Mouse (Mus musculus): ENCODE measurements around the gene Vps29. TPM values are rescaled to one million over a fixed set of nuclear protein-coding genes. Genes with fewer than 3 reads are reported as not detected.
A peak's percentile ranks its signal among the peaks of the same experiment; 100 is the strongest.

The Vps29 gene
- polyA plus RNA-seq, 1 experiment, result 36.6 TPM

- TF ChIP-seq POLR2A (IDR thresholded peaks at IDR 0.05; ENCODE audit: low read depth, low read length) (peak; percentile 50; the same call in 1 of the 2 replicates), CTCF (IDR thresholded peaks at IDR 0.05; ENCODE audit: extremely low read depth, insufficient read length, insufficient replicate concordance, low read depth, low read length) (no peak)
- peak within 1 kb of the TSS; percentile 71 for H3K4me3 ChIP-seq (ENCODE audit: low read depth, low read length)
- no peaks in the 10 kb centered on the region for H3K27me3 ChIP-seq (ENCODE audit: control insufficient read depth, insufficient read depth, low read length)
- peak within 1 kb of the TSS; percentile 62 for H3K27ac ChIP-seq (ENCODE audit: insufficient read depth, low read depth, low read length)
- H3K4me1 ChIP-seq (ENCODE audit: control insufficient read depth, insufficient read depth, insufficient read length, low read length), result peaks cover 2% of the 10 kb centered on the region; the same call in 1 of the 2 replicates
- H3K36me3 ChIP-seq (ENCODE audit: control insufficient read depth, insufficient read depth, low read length), result peaks cover 3% of the 10 kb centered on the region; the same call in 1 of the 2 replicates
- under 1% methylated on average over 53 of the region's 53 CpGs for WGBS
Measured at GRCm38 (mm10) chr5:122372192-122372769, 18.1 kb downstream of the Vps29 start, which contains the start of gene Fam216a. Gene Fam216a (minus strand): TSS chr5:122372364.

GRCm38 (mm10) chr5:122372878-122373277, 18.7 kb downstream of the Vps29 start:
- Histone ChIP-seq H3K4me1 (ENCODE audit: control insufficient read depth, insufficient read depth, insufficient read length, low read length) (peaks cover 2% of the 10 kb centered on the region; the same call in 1 of the 2 replicates), H3K27me3 (ENCODE audit: control insufficient read depth, insufficient read depth, low read length) (no peaks in the 10 kb centered on the region), H3K36me3 (ENCODE audit: control insufficient read depth, insufficient read depth, low read length) (peaks cover 3% of the 10 kb centered on the region; the same call in 1 of the 2 replicates), H3K27ac (ENCODE audit: insufficient read depth, low read depth, low read length) (peak overlapping the region; percentile 62), H3K4me3 (ENCODE audit: low read depth, low read length) (peak overlapping the region; percentile 71)
- 6% methylated on average over 5 of the region's 5 CpGs for WGBS
- TF ChIP-seq CTCF (IDR thresholded peaks at IDR 0.05; ENCODE audit: extremely low read depth, insufficient read length, insufficient replicate concordance, low read depth, low read length), result no peak
- no peak for TF ChIP-seq POLR2A (IDR thresholded peaks at IDR 0.05; ENCODE audit: low read depth, low read length)

GRCm38 (mm10) chr5:122377101-122377833, 23.1 kb downstream of the Vps29 start:
- H3K36me3 ChIP-seq (ENCODE audit: control insufficient read depth, insufficient read depth, low read length), result peaks cover 23% of the 10 kb centered on the region
- no peak overlapping the region for H3K27ac ChIP-seq (ENCODE audit: insufficient read depth, low read depth, low read length)
- no peaks in the 10 kb centered on the region for H3K4me1 ChIP-seq (ENCODE audit: control insufficient read depth, insufficient read depth, insufficient read length, low read length)
- H3K27me3 ChIP-seq (ENCODE audit: control insufficient read depth, insufficient read depth, low read length), result no peaks in the 10 kb centered on the region
- H3K4me3 ChIP-seq (ENCODE audit: low read depth, low read length), result no peak overlapping the region
- 85% methylated on average over 4 of the region's 4 CpGs for WGBS
- TF ChIP-seq POLR2A (IDR thresholded peaks at IDR 0.05; ENCODE audit: low read depth, low read length) (no peak), CTCF (IDR thresholded peaks at IDR 0.05; ENCODE audit: extremely low read depth, insufficient read length, insufficient replicate concordance, low read depth, low read length) (no peak)

GRCm38 (mm10) chr5:122378171-122378570, 24.0 kb downstream of the Vps29 start:
- peaks cover 28% of the 10 kb centered on the region for H3K36me3 ChIP-seq (ENCODE audit: control insufficient read depth, insufficient read depth, low read length)
- no peaks in the 10 kb centered on the region for H3K4me1 ChIP-seq (ENCODE audit: control insufficient read depth, insufficient read depth, insufficient read length, low read length)
- H3K27me3 ChIP-seq (ENCODE audit: control insufficient read depth, insufficient read depth, low read length), result no peaks in the 10 kb centered on the region
- H3K27ac ChIP-seq (ENCODE audit: insufficient read depth, low read depth, low read length), result no peak overlapping the region
- TF ChIP-seq POLR2A (IDR thresholded peaks at IDR 0.05; ENCODE audit: low read depth, low read length) (no peak), CTCF (IDR thresholded peaks at IDR 0.05; ENCODE audit: extremely low read depth, insufficient read length, insufficient replicate concordance, low read depth, low read length) (no peak)
- WGBS, result 94% methylated on average over 12 of the region's 12 CpGs
- no peak overlapping the region for H3K4me3 ChIP-seq (ENCODE audit: low read depth, low read length)

- peak; percentile 81; the same call in 1 of the 2 replicates for TF ChIP-seq CTCF (IDR thresholded peaks at IDR 0.05; ENCODE audit: extremely low read depth, insufficient read length, insufficient replicate concordance, low read depth, low read length)
- no peak for TF ChIP-seq POLR2A (IDR thresholded peaks at IDR 0.05; ENCODE audit: low read depth, low read length)
- Histone ChIP-seq H3K27ac (ENCODE audit: insufficient read depth, low read depth, low read length) (no peak overlapping the region), H3K36me3 (ENCODE audit: control insufficient read depth, insufficient read depth, low read length) (peaks cover 28% of the 10 kb centered on the region), H3K27me3 (ENCODE audit: control insufficient read depth, insufficient read depth, low read length) (no peaks in the 10 kb centered on the region), H3K4me1 (ENCODE audit: control insufficient read depth, insufficient read depth, insufficient read length, low read length) (no peaks in the 10 kb centered on the region), H3K4me3 (ENCODE audit: low read depth, low read length) (no peak overlapping the region)
- 45% methylated on average over 11 of the region's 11 CpGs for WGBS
Measured at GRCm38 (mm10) chr5:122379374-122380155, 25.4 kb downstream of the Vps29 start.

- peaks cover 8% of the 10 kb centered on the region for H3K4me1 ChIP-seq (ENCODE audit: control insufficient read depth, insufficient read depth, insufficient read length, low read length)
- peaks cover 2% of the 10 kb centered on the region; the same call in 1 of the 2 replicates for H3K36me3 ChIP-seq (ENCODE audit: control insufficient read depth, insufficient read depth, low read length)
- TF ChIP-seq CTCF (IDR thresholded peaks at IDR 0.05; ENCODE audit: extremely low read depth, insufficient read length, insufficient replicate concordance, low read depth, low read length) (no peak), POLR2A (IDR thresholded peaks at IDR 0.05; ENCODE audit: low read depth, low read length) (no peak)
- H3K4me3 ChIP-seq (ENCODE audit: low read depth, low read length), result no peak overlapping the region
- H3K27ac ChIP-seq (ENCODE audit: insufficient read depth, low read depth, low read length), result no peak overlapping the region
- 88% methylated on average over 5 of the region's 5 CpGs for WGBS
- no peaks in the 10 kb centered on the region for H3K27me3 ChIP-seq (ENCODE audit: control insufficient read depth, insufficient read depth, low read length)
Measured at GRCm38 (mm10) chr5:122390006-122390405, 35.8 kb downstream of the Vps29 start.
